Mouse (Mus musculus): ENCODE measurements around the gene Ip6k3.
A peak's percentile ranks its signal among the peaks of the same experiment; 100 is the strongest.

Ip6k3 gene

GRCm38 (mm10) chr17:27167545-27167944 lies at the start of gene Ip6k3:
Gene Ip6k3 (minus strand): TSS chr17:27167795.
- no peak for DNase-seq

GRCm38 (mm10) chr17:27212768-27213525 lies 45.4 kb upstream of the Ip6k3 start:
- DNase-seq: no peak

- DNase-seq: no peak
These were observed 44.4 kb upstream of the Ip6k3 start for GRCm38 (mm10) chr17:27212006-27212405.

DNA sequence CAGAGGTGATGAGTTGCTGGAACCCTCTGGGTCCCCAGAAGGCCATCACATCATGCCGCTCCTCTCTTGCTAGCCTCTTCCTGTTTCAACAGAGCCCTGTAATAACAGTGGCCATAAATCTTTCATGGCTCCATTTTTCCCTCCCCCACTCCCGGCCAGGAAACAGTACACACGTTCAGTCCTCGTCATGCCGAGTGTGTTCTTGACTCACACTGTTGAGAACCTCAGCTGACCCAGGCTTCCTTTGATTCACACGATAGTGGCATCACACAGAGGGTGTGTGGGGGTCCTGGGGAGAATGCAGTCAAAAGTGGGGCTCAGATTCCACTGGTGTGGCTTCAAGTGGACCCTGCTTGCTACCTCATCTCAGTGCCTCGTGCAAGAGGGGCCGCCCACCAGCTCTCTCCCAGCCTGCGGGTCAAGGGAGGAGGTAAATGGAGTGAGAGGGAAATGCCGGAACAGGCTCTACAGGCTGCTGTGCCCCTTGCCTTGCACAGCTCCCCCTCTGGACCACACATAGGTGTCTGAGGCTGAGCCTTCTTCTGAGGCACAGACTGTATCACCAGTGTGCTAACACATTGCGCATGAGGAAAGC lies 39.6 kb upstream of the Ip6k3 start:
- DNase-seq: no peak

DNA sequence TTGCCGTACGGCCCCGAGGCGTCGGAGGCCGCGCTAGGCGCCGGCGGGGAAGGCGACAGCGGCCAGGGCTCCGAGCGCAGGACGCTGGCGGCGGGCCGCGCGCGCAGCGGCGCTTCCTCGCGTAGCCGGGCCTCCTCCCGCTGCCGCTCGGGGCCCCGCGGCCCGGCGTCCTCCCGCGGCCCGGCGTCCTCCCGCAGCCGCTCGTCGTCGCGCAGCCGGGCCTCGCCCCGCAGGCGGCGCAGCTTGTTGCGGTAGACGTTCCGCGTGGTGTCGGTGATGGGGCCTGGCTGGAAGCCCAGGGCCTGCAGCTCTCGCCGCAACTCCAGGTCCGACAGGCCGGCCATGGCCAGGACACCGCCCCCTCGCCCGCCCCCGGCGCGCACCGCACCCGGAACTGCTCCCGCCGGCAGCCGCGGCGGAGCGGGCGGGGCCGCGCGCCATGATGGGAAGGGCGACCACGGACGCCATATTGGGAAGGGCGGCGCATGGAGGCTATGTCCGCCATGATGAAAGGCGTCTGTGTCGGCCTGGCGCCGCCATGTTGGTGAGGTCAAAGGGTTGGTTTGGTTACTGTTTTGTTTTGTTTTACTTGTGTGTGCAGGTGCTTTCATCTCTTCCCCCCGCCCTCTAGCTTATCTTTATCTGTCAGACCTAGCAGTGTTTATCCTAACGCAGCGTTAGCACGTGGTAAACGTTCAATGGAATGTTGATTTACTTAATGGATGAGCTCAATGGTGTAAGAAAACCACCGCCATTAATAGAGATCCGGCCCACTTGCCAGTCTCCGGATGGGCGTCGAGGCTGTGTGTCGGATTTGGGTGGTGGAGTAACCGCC lies 36.7 kb upstream of the Ip6k3 start, which contains the start of gene Lemd2:
Lemd2 (minus strand) TSS at position 395 of the 835 bp plus-strand sequence.
- peak; percentile 95 for DNase-seq

DNA sequence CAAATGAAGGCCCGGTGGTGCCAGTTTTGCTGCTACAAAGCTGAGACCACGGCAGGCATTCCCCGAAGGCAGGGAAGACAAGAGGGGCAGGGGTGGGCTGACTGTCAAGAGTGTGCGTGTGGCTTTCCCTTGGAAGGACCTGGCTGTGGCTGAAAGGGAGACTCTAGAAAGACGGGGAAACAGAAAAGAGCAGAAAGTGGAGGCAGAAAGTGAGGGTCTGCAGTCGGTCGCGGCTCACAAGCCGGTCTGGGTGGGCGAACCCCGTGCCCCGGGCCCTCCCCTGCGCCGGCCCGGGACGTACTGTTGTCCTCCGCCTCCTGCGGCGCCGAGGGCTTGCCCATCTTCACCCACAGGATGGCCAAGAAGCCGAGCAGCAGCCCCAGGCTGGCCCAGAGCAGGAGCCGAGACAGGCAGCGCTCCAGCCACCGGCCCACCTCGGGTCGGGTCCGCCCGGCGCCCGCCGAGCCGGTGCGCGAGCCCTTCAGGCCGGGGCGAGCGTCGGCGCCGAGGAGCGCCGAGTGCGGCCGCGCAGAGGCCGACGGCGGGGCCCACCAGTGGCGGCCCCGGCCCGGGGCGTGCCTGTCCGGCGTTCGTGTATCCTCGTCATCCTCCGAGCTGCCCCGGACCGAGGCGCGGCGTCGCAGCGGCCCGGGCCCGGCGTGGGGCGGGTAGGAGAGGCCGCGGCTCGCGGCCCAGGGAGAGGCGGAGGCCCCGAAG lies 35.9 kb upstream of the Ip6k3 start:
- DNase-seq: no peak

DNA sequence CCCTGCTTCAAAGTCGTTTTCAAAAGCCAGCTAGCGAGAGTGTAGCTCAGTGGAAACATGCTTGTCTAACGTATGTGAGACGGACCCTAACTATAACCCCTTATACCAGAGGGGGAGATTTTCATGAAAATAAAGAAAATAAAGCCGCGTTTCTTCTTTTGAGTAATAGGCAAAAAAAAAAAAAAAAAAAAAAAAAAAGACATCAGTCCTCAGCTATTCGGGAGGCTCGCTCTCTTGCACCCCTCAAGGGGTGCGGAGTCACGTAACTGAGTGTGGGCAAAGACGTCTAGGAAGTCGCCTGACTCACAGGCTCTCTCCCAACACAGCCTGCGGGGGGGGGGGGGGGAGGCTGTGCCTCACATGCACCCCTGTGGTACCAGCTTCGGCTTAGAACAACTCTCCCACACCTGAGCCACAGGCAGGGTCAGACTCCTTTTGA lies 35.3 kb upstream of the Ip6k3 start:
- no peak for DNase-seq

GRCm38 (mm10) chr17:27201981-27202380 lies 34.4 kb upstream of the Ip6k3 start:
- DNase-seq: no peak

GRCm38 (mm10) chr17:27200801-27201200 lies 33.2 kb upstream of the Ip6k3 start:
- DNase-seq: no peak

GRCm38 (mm10) chr17:27199864-27200263 lies 32.3 kb upstream of the Ip6k3 start:
- peak; percentile 40 for DNase-seq

DNA sequence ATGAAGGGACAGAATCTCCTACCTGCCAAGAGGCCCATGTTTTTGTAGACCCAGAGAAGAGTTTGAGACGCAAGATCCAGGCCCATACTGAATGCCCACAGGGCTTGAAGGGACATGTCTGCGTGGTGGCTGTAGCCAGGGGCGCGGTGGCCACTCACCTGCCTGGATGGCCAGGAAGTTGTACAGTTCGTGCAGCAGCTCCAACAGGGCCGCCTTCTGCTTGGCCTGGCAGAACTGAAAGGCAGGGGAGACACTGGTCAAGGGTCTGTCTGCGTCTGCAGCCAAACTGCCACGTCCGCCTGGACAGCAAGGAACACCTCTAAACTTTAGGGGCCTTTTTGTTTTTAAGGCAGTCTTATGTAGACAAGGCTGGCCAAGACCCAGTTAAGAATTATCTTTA lies 31.6 kb upstream of the Ip6k3 start:
- no peak for DNase-seq

DNA sequence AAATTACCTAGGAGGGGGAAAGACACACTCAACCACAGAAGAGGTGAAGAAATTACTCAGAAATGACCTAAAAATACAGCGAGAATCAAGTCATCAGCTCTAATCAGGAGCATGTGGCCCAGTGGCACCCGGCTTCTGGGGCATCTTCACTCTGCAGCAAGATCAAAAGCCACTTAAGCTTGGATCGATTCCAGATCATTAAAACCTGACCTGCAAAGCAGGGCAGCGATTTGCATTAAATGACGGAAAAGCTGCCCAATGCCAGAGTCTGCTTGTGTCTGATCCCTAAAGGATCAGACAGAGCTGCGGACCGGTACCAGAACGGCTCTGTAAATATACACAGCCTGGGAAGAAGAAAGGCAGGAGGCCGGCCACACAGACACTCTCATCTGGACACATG lies 28.6 kb upstream of the Ip6k3 start:
- DNase-seq: no peak

- no peak for DNase-seq
These were observed 26.9 kb upstream of the Ip6k3 start for GRCm38 (mm10) chr17:27194258-27195185.

GRCm38 (mm10) chr17:27191804-27192203 lies 24.2 kb upstream of the Ip6k3 start:
- DNase-seq: no peak

DNA sequence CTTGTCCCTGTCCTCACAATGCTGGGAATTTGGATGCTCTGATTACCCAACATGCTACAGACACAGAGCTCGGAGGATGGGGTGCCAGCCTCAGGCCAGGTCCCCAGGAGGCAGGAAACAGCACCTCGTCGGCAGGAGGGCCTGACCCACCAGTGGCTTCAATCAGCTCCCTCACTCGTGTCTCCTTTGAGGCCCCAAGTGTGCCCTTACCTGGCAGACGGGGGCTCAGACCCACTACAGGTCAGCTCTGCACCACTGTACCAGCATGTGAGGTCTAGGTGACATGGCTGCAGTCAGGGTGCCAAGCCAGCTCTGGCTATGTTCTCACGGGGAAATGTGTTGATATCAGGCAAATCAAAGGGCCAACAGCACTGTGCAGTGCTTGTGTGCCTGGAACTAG lies 23.6 kb upstream of the Ip6k3 start:
- no peak for DNase-seq

- DNase-seq: peak; percentile 55
These were observed 22.1 kb upstream of the Ip6k3 start for GRCm38 (mm10) chr17:27189640-27190216.

GRCm38 (mm10) chr17:27188883-27189282 lies 21.3 kb upstream of the Ip6k3 start:
- DNase-seq: no peak

GRCm38 (mm10) chr17:27187059-27187458 lies 19.5 kb upstream of the Ip6k3 start:
- DNase-seq: no peak

DNA sequence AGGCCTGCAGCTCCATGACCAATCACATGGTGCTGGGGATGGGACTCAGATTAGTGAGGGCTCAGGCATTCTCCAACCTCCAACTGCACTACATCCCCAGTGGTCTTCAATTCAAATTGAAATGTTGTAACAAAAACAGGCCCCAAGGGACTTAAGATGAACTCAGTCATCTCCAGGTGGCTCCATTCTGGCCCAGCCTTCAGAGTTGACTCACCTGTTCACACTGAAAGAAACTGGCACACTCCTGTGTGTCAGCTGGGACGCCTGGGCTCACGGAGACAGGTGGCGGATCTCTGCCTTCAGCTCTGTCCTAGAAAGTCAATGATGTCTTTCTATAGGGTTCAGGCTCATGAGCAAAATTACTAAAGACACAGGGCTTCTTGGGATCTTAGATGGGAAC lies 18.5 kb upstream of the Ip6k3 start:
- DNase-seq: no peak

- DNase-seq: no peak
These were observed 16.2 kb upstream of the Ip6k3 start for GRCm38 (mm10) chr17:27183667-27184292.

DNA sequence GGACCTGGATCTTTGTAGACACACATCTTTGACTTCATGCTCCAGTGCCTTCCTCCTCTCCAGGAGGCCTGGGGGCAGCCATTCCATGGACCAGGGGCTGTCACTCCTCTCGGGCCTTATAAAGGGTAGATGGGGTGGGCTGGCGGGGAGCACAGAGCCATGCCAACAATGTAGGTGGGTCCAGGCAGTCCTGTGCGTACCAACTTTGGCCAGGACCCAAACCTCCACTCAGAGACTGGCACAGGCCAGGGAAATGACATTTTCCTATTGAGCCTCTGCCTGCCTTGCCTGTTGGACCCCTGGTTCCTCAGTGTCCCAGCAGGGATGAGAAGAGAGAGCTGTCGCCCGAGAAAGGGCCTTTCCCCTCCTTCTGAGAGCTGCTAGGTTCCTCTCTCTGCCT lies 14.8 kb upstream of the Ip6k3 start:
- no peak for DNase-seq

Data from right cerebral cortex, postnatal 25 days (tissue).